Mouse (Mus musculus): Measurements from ENCODE around the gene Ndufb6.

DNA sequence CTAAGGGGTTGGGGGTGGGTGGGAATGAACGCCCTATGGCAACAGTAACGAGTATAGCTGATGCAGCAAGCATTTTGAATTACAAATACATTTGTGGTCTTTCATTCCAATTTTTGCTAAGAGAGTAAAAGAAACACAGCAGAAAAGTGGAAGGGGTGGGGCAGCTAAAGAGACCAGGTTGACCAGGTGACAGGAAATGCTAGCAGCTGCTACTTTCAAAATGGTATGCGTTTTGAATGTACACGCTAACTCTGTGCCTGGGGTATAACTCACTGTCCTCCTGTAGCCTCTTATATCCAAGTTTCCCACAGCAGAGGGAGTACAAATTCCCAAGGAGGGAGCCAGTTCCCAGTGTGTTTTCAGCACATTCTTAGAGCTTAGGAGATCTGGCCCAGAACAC is 42.4 kb downstream of the Ndufb6 start:
- TF ChIP-seq POLR2A (IDR thresholded peaks at IDR 0.05; ENCODE audit: extremely low read depth, insufficient read depth, low read length) (no peak), CTCF (IDR thresholded peaks at IDR 0.05; ENCODE audit: extremely low read depth, insufficient read depth, low read length) (no peak)
